Mouse (Mus musculus) urinary bladder, postnatal 14 days (tissue): ENCODE measurements around the gene Mrgpra9.
"Not testable (repeated sequence)": the region's sequence is repeated elsewhere in the genome, so short reads cannot be mapped to it uniquely, and the experiment has no call there.

Source experiments
- DNase-seq: peaks from one replicate; pipeline ENCODE4 v3.0.0; 2021; ENCODE audit warnings: low spot score

Mrgpra9 gene

GRCm38 (mm10) chr7:47252770-47253169, at the start of gene Mrgpra9:
TSS of gene Mrgpra9 (minus strand) at chr7:47252848.
- DNase-seq, result no peak

- not testable (repeated sequence) for DNase-seq
Measured at GRCm38 (mm10) chr7:47299612-47300011, 47.0 kb upstream of the Mrgpra9 start.

GRCm38 (mm10) chr7:47271547-47271946, 18.9 kb upstream of the Mrgpra9 start:
- not testable (repeated sequence) for DNase-seq

GRCm38 (mm10) chr7:47244658-47245057, 8.0 kb downstream of the Mrgpra9 start:
- no peak for DNase-seq

- no peak for DNase-seq
Measured at GRCm38 (mm10) chr7:47204830-47205229, 47.8 kb downstream of the Mrgpra9 start, which contains the start of gene Mrgpra6. TSS of gene Mrgpra6 (minus strand) at chr7:47204920.

GRCm38 (mm10) chr7:47195271-47195670, 57.4 kb downstream of the Mrgpra9 start:
- DNase-seq, result no peak
